Mouse (Mus musculus): Measurements from ENCODE around the gene Rnf103. TPM values are rescaled to one million over a fixed set of nuclear protein-coding genes. Genes with fewer than 3 reads are reported as not detected.

The Rnf103 gene
- 31.9 TPM for polyA plus RNA-seq (2015; fragmentation: Illumina TruSeq; extraction: RNeasy Lipid Tissue Mini Kit (QIAGEN cat#74804); ENCODE audit: insufficient read depth, low replicate concordance)

GRCm38 (mm10) chr6:71493675-71494340 lies at the start of gene Rnf103:
Gene Rnf103, plus strand, starts transcription at chr6:71493894.

DNA sequence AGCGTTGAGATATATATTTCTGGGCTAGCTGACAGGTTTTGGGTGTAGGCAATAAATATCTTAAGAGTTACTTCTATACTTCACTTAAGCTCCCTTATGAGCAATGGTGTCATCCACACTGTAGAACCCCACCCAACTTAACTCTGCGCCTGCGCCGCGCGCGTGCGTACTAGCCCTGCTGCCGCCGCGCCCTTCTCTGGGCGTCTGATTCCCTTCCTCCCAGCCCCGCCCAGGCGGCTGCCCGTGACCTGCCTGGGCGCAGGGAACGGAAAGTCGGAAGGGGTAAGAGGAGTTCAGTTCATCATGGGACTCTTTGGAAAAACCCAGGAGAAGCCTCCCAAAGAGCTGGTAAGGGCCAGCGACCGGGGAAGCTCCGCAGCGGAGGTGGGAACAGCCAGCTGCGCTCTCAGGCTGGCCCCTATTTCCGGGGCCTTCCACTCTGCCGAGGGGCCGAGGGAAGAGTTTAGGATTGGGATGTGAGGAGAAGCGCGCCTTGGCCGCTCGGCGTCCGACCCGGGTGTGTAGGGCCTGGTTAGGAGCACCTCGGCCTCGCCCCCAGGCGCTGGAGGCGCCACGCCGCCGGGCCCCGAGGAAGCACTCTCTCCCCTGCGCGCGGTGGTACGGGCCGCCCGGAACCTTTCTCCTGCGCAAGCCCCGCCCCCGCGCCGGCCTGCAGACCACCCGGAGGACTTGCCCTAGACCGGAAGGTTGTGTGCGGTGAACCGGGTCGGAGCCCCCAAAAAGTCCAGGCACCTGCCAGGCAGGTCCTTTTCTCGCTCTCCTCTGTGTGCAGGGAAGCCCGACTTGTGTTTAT lies 50.2 kb downstream of the Rnf103 start, which contains the start of gene Chmp3:
Chmp3 (plus strand) TSS at position 112 of the 814 bp plus-strand sequence.

Other genes with a start within 250 kb of the Rnf103 start
- gene Krcc1, start 222.2 kb upstream of the Rnf103 start, polyA plus RNA-seq (2015; fragmentation: Illumina TruSeq; extraction: RNeasy Lipid Tissue Mini Kit (QIAGEN cat#74804); ENCODE audit: insufficient read depth, low replicate concordance) = 146 TPM
- gene Smyd1, start 171.7 kb upstream of the Rnf103 start, polyA plus RNA-seq (2015; fragmentation: Illumina TruSeq; extraction: RNeasy Lipid Tissue Mini Kit (QIAGEN cat#74804); ENCODE audit: insufficient read depth, low replicate concordance) = 2.0 TPM
- 74.2 TPM for gene Cd8b1, start 171.1 kb upstream of the Rnf103 start, polyA plus RNA-seq (2015; fragmentation: Illumina TruSeq; extraction: RNeasy Lipid Tissue Mini Kit (QIAGEN cat#74804); ENCODE audit: insufficient read depth, low replicate concordance)
- 121 TPM for gene Cd8a, start 120.5 kb upstream of the Rnf103 start, polyA plus RNA-seq (2015; fragmentation: Illumina TruSeq; extraction: RNeasy Lipid Tissue Mini Kit (QIAGEN cat#74804); ENCODE audit: insufficient read depth, low replicate concordance)
- gene Rmnd5a, start 53.3 kb upstream of the Rnf103 start, polyA plus RNA-seq (2015; fragmentation: Illumina TruSeq; extraction: RNeasy Lipid Tissue Mini Kit (QIAGEN cat#74804); ENCODE audit: insufficient read depth, low replicate concordance) = 93.6 TPM
- 132 TPM for gene Chmp3, start 49.9 kb downstream of the Rnf103 start, polyA plus RNA-seq (2015; fragmentation: Illumina TruSeq; extraction: RNeasy Lipid Tissue Mini Kit (QIAGEN cat#74804); ENCODE audit: insufficient read depth, low replicate concordance)
- 88.4 TPM for gene Kdm3a, start 139.1 kb downstream of the Rnf103 start, polyA plus RNA-seq (2015; fragmentation: Illumina TruSeq; extraction: RNeasy Lipid Tissue Mini Kit (QIAGEN cat#74804); ENCODE audit: insufficient read depth, low replicate concordance)
- 1.2 TPM for gene Reep1, start 213.7 kb downstream of the Rnf103 start, polyA plus RNA-seq (2015; fragmentation: Illumina TruSeq; extraction: RNeasy Lipid Tissue Mini Kit (QIAGEN cat#74804); ENCODE audit: insufficient read depth, low replicate concordance)

All from spleen, adult 10 weeks (tissue).